Mouse (Mus musculus) spleen, postnatal 36 days (tissue): Measurements from ENCODE around the gene Tnfrsf25.

ENCODE experiments used
- DNase-seq, 2 experiments: peaks; one replicate each; pipeline ENCODE4 v3.0.0; 2022; ENCODE audit warnings: low spot score in 2 of 2, mixed read lengths in 1 of 2

Tnfrsf25 gene

GRCm38 (mm10) chr4:152115921-152116612 is at the start of gene Tnfrsf25:
Gene Tnfrsf25, plus strand, starts transcription at chr4:152115934.
- DNase-seq: no peak

- DNase-seq: no peak
These were observed 48.5 kb upstream of the Tnfrsf25 start for GRCm38 (mm10) chr4:152067280-152067679.

- no peak for DNase-seq
These were observed 47.5 kb upstream of the Tnfrsf25 start for GRCm38 (mm10) chr4:152068166-152068724.

- no peak for DNase-seq
These were observed 46.5 kb upstream of the Tnfrsf25 start for GRCm38 (mm10) chr4:152069245-152069644.

- DNase-seq: no peak
These were observed 45.0 kb upstream of the Tnfrsf25 start for GRCm38 (mm10) chr4:152070494-152071396.

GRCm38 (mm10) chr4:152072121-152072601 is 43.6 kb upstream of the Tnfrsf25 start, which contains the start of gene Plekhg5:
Gene Plekhg5, plus strand, starts transcription at chr4:152072498.
- no peak for DNase-seq

GRCm38 (mm10) chr4:152072655-152073054 is 43.1 kb upstream of the Tnfrsf25 start:
- no peak for DNase-seq

GRCm38 (mm10) chr4:152073715-152074114 is 42.0 kb upstream of the Tnfrsf25 start:
- DNase-seq: no peak

- DNase-seq: no peak
These were observed 41.2 kb upstream of the Tnfrsf25 start for GRCm38 (mm10) chr4:152074548-152074947.

GRCm38 (mm10) chr4:152077191-152077590 is 38.5 kb upstream of the Tnfrsf25 start:
- DNase-seq: no peak

GRCm38 (mm10) chr4:152078105-152078530 is 37.6 kb upstream of the Tnfrsf25 start:
- no peak for DNase-seq

GRCm38 (mm10) chr4:152079261-152079660 is 36.5 kb upstream of the Tnfrsf25 start:
- DNase-seq: no peak

- DNase-seq: no peak
These were observed 35.8 kb upstream of the Tnfrsf25 start for GRCm38 (mm10) chr4:152079931-152080330.

- DNase-seq: no peak
These were observed 32.0 kb upstream of the Tnfrsf25 start for GRCm38 (mm10) chr4:152083611-152084220.

- DNase-seq: no peak
These were observed 31.1 kb upstream of the Tnfrsf25 start for GRCm38 (mm10) chr4:152084616-152085015.

GRCm38 (mm10) chr4:152086505-152087210 is 29.1 kb upstream of the Tnfrsf25 start:
- DNase-seq: peak; percentile 23 to 38

- DNase-seq: no peak
These were observed 28.3 kb upstream of the Tnfrsf25 start for GRCm38 (mm10) chr4:152087211-152088081.

- no peak for DNase-seq
These were observed 27.6 kb upstream of the Tnfrsf25 start for GRCm38 (mm10) chr4:152088133-152088532.

GRCm38 (mm10) chr4:152088556-152089120 is 27.1 kb upstream of the Tnfrsf25 start:
- no peak for DNase-seq

- DNase-seq: no peak
These were observed 25.5 kb upstream of the Tnfrsf25 start for GRCm38 (mm10) chr4:152090191-152090590.
